Mouse (Mus musculus) small intestine, adult 2 months (tissue): ENCODE data around the gene Hdac9. TPM values are rescaled to one million over a fixed set of nuclear protein-coding genes. Genes with fewer than 3 reads are reported as not detected.

ENCODE experiments used
- H3K27ac ChIP-seq: fragments of 200-500 bp; 2 replicates; pipeline ENCODE4 v1.5.1; 2012; ENCODE audit warnings: low read depth, low read length, control low read depth, inconsistent platforms; ENCODE audit not compliant: insufficient read depth
- H3K27me3 ChIP-seq: fragments of 200-500 bp; 2 replicates; pipeline ENCODE4 v1.6.1; 2012; ENCODE audit warnings: mild to moderate bottlenecking, moderate library complexity, low read length, inconsistent platforms; ENCODE audit not compliant: control insufficient read depth, insufficient read depth
- H3K36me3 ChIP-seq: fragments of 200-500 bp; 2 replicates; pipeline ENCODE4 v1.6.1; 2012; ENCODE audit warnings: mild to moderate bottlenecking, low read length, control low read depth, inconsistent platforms; ENCODE audit not compliant: control insufficient read depth, insufficient read depth
- H3K4me1 ChIP-seq: fragments of 200-500 bp; 2 replicates; pipeline ENCODE4 v1.6.1; 2012; ENCODE audit warnings: low read length, inconsistent platforms, mixed read lengths; ENCODE audit not compliant: control insufficient read depth, insufficient read depth, insufficient read length
- H3K4me3 ChIP-seq: fragments of 200-500 bp; 2 replicates; pipeline ENCODE4 v1.5.1; 2012; ENCODE audit warnings: low read depth, mild to moderate bottlenecking, control low read depth, inconsistent platforms, low read length, moderate library complexity
- CTCF ChIP-seq: fragments of 200-500 bp; IDR thresholded peaks from 2 replicates; pipeline ENCODE4 v1.5.1; 2012; ENCODE audit warnings: low read depth, mild to moderate bottlenecking, control low read depth, inconsistent platforms, low read length, moderate library complexity, mixed read lengths; ENCODE audit not compliant: insufficient replicate concordance, insufficient read length; ENCODE audit errors: extremely low read depth
- POLR2A ChIP-seq: fragments of 200-500 bp; IDR thresholded peaks from 2 replicates; pipeline ENCODE4 v1.6.1; 2012; ENCODE audit warnings: low read depth, mild to moderate bottlenecking, control low read depth, inconsistent platforms, low read length, moderate library complexity
- WGBS: fragments of 180-500 bp; shearing (Covaris S2); methylation state at CpG from one replicate; pipeline ENCODE4 v1.1.7; 2018; 5-methylcytosine and 5-hydroxymethylcytosine counted together
- polyA plus RNA-seq: library from polyadenylated mRNA; depleted of rRNA; stranded (reverse); fragments of >200 nt; gene quantifications from 2 replicates; pipeline ENCODE4 v1.2.3, GENCODE M21; 2012

Hdac9 gene
- polyA plus RNA-seq, 1 experiment, result 0.84 TPM

- no peak overlapping the region for H3K4me3 ChIP-seq
- no peaks in the 10 kb centered on the region for H3K36me3 ChIP-seq
- no peak overlapping the region for H3K27ac ChIP-seq
- no peaks in the 10 kb centered on the region for H3K4me1 ChIP-seq
- H3K27me3 ChIP-seq, result no peaks in the 10 kb centered on the region
- WGBS, result 85% methylated on average over 1 of the region's 1 CpGs
- no peak for TF ChIP-seq POLR2A
- TF ChIP-seq CTCF, result no peak
Observed at GRCm38 (mm10) chr12:34836085-34836484, 80.8 kb downstream of the Hdac9 start.

GRCm38 (mm10) chr12:34835493-34835892 is 81.4 kb downstream of the Hdac9 start:
- Histone ChIP-seq H3K4me3 (no peak overlapping the region), H3K36me3 (no peaks in the 10 kb centered on the region), H3K27me3 (no peaks in the 10 kb centered on the region), H3K27ac (no peak overlapping the region), H3K4me1 (no peaks in the 10 kb centered on the region)
- TF ChIP-seq CTCF (no peak), POLR2A (no peak)
- 46% methylated on average over 3 of the region's 3 CpGs for WGBS

- no peaks in the 10 kb centered on the region for H3K36me3 ChIP-seq
- no peak overlapping the region for H3K27ac ChIP-seq
- WGBS, result 75% methylated on average over 3 of the region's 3 CpGs
- no peaks in the 10 kb centered on the region for H3K27me3 ChIP-seq
- no peaks in the 10 kb centered on the region for H3K4me1 ChIP-seq
- TF ChIP-seq POLR2A (no peak), CTCF (no peak)
- no peak overlapping the region for H3K4me3 ChIP-seq
Observed at GRCm38 (mm10) chr12:34828684-34829083, 88.2 kb downstream of the Hdac9 start.

- Histone ChIP-seq H3K4me1 (no peaks in the 10 kb centered on the region), H3K27ac (no peak overlapping the region), H3K36me3 (no peaks in the 10 kb centered on the region), H3K4me3 (no peak overlapping the region), H3K27me3 (no peaks in the 10 kb centered on the region)
- 57% methylated on average over 4 of the region's 4 CpGs for WGBS
- TF ChIP-seq POLR2A, result no peak
- no peak for TF ChIP-seq CTCF
Observed at GRCm38 (mm10) chr12:34826931-34827330, 90.0 kb downstream of the Hdac9 start.

GRCm38 (mm10) chr12:34820229-34820628 is 96.7 kb downstream of the Hdac9 start:
- H3K4me3 ChIP-seq, result no peak overlapping the region
- no peaks in the 10 kb centered on the region for H3K4me1 ChIP-seq
- H3K36me3 ChIP-seq, result no peaks in the 10 kb centered on the region
- WGBS, result 64% methylated on average over 6 of the region's 6 CpGs
- no peak for TF ChIP-seq CTCF
- TF ChIP-seq POLR2A, result no peak
- H3K27me3 ChIP-seq, result no peaks in the 10 kb centered on the region
- H3K27ac ChIP-seq, result no peak overlapping the region

GRCm38 (mm10) chr12:34811673-34812613 is 105.0 kb downstream of the Hdac9 start:
- H3K27ac ChIP-seq, result no peak overlapping the region
- WGBS, result 37% methylated on average over 10 of the region's 10 CpGs

GRCm38 (mm10) chr12:34810221-34810620 is 106.7 kb downstream of the Hdac9 start:
- H3K27ac ChIP-seq, result no peak overlapping the region
- H3K27me3 ChIP-seq, result no peaks in the 10 kb centered on the region
- no peaks in the 10 kb centered on the region for H3K36me3 ChIP-seq
- TF ChIP-seq CTCF (no peak), POLR2A (no peak)
- H3K4me1 ChIP-seq, result no peaks in the 10 kb centered on the region
- 75% methylated on average over 2 of the region's 2 CpGs for WGBS
- H3K4me3 ChIP-seq, result no peak overlapping the region

More at GRCm38 (mm10) chr12:34811673-34812613, 105.0 kb downstream of the Hdac9 start:
- Histone ChIP-seq H3K4me3 (no peak overlapping the region), H3K36me3 (no peaks in the 10 kb centered on the region), H3K4me1 (no peaks in the 10 kb centered on the region), H3K27me3 (no peaks in the 10 kb centered on the region)
- TF ChIP-seq CTCF (no peak), POLR2A (no peak)
